Mouse (Mus musculus) urinary bladder, postnatal 10 days (tissue): Measurements from ENCODE around the gene Impg1.

Source experiments
- DNase-seq: peaks from one replicate; pipeline ENCODE4 v3.0.0; 2022; ENCODE audit warnings: low spot score

Gene Impg1

GRCm38 (mm10) chr9:80465381-80465780, at the start of gene Impg1:
TSS of gene Impg1 (minus strand) at chr9:80465481.
- DNase-seq: no peak

- DNase-seq: no peak
These were observed 44.3 kb upstream of the Impg1 start for GRCm38 (mm10) chr9:80509464-80510153.

GRCm38 (mm10) chr9:80504496-80505012, 39.3 kb upstream of the Impg1 start:
- DNase-seq: no peak

GRCm38 (mm10) chr9:80491591-80491990, 26.3 kb upstream of the Impg1 start:
- no peak for DNase-seq

GRCm38 (mm10) chr9:80460420-80460819, 4.9 kb downstream of the Impg1 start:
- no peak for DNase-seq

- no peak for DNase-seq
These were observed 14.6 kb downstream of the Impg1 start for GRCm38 (mm10) chr9:80450467-80451261.

GRCm38 (mm10) chr9:80441096-80441710, 24.1 kb downstream of the Impg1 start:
- no peak for DNase-seq

GRCm38 (mm10) chr9:80391404-80391803, 73.9 kb downstream of the Impg1 start:
- DNase-seq: no peak

- no peak for DNase-seq
These were observed 74.3 kb downstream of the Impg1 start for GRCm38 (mm10) chr9:80391002-80391401.

GRCm38 (mm10) chr9:80387890-80388289, 77.4 kb downstream of the Impg1 start:
- DNase-seq: no peak

GRCm38 (mm10) chr9:80386492-80386891, 78.8 kb downstream of the Impg1 start:
- no peak for DNase-seq

- no peak for DNase-seq
These were observed 79.3 kb downstream of the Impg1 start for GRCm38 (mm10) chr9:80386000-80386399.

GRCm38 (mm10) chr9:80382711-80383110, 82.6 kb downstream of the Impg1 start:
- DNase-seq: no peak

GRCm38 (mm10) chr9:80380078-80380645, 85.1 kb downstream of the Impg1 start:
- no peak for DNase-seq

GRCm38 (mm10) chr9:80374100-80374499, 91.2 kb downstream of the Impg1 start:
- no peak for DNase-seq

- DNase-seq: no peak
These were observed 92.0 kb downstream of the Impg1 start for GRCm38 (mm10) chr9:80373304-80373739.

GRCm38 (mm10) chr9:80368636-80369035, 96.6 kb downstream of the Impg1 start:
- DNase-seq: no peak

- DNase-seq: no peak
These were observed 97.6 kb downstream of the Impg1 start for GRCm38 (mm10) chr9:80367520-80368204.

GRCm38 (mm10) chr9:80360063-80360462, 105.2 kb downstream of the Impg1 start:
- DNase-seq: no peak

GRCm38 (mm10) chr9:80351678-80352331, 113.5 kb downstream of the Impg1 start:
- DNase-seq: no peak

GRCm38 (mm10) chr9:80351295-80351677, 114.0 kb downstream of the Impg1 start:
- no peak for DNase-seq
